Mouse (Mus musculus): Measurements from ENCODE around the gene Smndc1. TPM values are rescaled to one million over a fixed set of nuclear protein-coding genes. Genes with fewer than 3 reads are reported as not detected.

The Smndc1 gene
- polyA plus RNA-seq, 1 experiment, result 5.9 TPM

DNA sequence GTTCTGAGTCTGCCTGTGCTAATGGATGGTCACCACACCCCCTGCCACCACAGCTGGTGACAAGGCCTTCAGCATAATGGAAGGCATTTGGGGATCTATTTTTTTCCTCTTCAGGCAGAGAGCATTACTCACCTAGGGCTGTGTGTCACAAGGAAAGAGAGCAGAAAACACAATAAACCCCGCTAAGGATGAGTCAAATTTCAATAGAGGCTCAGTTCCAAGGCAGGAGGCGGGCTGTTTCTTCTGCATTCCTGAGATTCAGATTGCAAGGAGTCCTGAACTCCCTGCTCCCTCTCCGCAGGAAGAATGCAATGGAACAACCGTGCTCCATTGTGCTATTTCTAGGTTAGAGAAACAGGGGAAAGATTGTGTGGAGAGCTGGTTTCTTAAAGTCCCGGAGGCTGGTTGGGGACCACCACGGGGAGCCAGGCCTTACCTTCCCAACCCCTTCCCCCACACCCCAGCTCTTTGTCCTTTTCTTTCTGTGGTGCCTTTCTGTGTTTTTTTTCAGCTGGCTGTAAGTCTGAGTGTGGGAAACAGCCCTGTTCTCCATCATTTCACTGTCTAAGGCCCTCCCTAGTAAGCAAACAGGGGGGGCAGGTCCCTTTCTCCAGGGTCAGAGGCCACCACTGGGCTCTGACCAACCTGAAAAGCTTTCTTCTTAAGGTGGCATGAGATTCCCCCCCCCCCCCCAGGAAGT, 21.9 kb upstream of the Smndc1 start:
- TF ChIP-seq POLR2A (IDR thresholded peaks at IDR 0.05; ENCODE audit: low read depth, low read length), result no peak
- TF ChIP-seq CTCF (conservative IDR thresholded peaks at IDR 0.05; ENCODE audit: insufficient read depth, insufficient read length, low read depth, low read length), result no peak
- Histone ChIP-seq H3K36me3 (ENCODE audit: control insufficient read depth, insufficient read depth, low read length) (no peaks in the 10 kb centered on the region), H3K27ac (ENCODE audit: insufficient read depth, low read depth, low read length) (no peak overlapping the region), H3K27me3 (replicated peaks; ENCODE audit: control insufficient read depth, insufficient read depth, low read length) (no peaks in the 10 kb centered on the region), H3K4me3 (ENCODE audit: insufficient read depth, low read depth, low read length) (no peak overlapping the region), H3K4me1 (ENCODE audit: control insufficient read depth, insufficient read depth, low read length) (no peaks in the 10 kb centered on the region)
- 39% methylated on average over 6 of the region's 6 CpGs for WGBS
- DNase-seq, result no peak

GRCm38 (mm10) chr19:53409663-53410307, 19.4 kb upstream of the Smndc1 start:
- no peak overlapping the region for H3K4me3 ChIP-seq (ENCODE audit: insufficient read depth, low read depth, low read length)
- no peak for TF ChIP-seq POLR2A (IDR thresholded peaks at IDR 0.05; ENCODE audit: low read depth, low read length)
- TF ChIP-seq CTCF (conservative IDR thresholded peaks at IDR 0.05; ENCODE audit: insufficient read depth, insufficient read length, low read depth, low read length), result no peak
- H3K27me3 ChIP-seq (replicated peaks; ENCODE audit: control insufficient read depth, insufficient read depth, low read length), result no peaks in the 10 kb centered on the region
- no peak for DNase-seq
- H3K36me3 ChIP-seq (ENCODE audit: control insufficient read depth, insufficient read depth, low read length), result no peaks in the 10 kb centered on the region
- H3K4me1 ChIP-seq (ENCODE audit: control insufficient read depth, insufficient read depth, low read length), result no peaks in the 10 kb centered on the region
- no peak overlapping the region for H3K27ac ChIP-seq (ENCODE audit: insufficient read depth, low read depth, low read length)
- WGBS, result 41% methylated on average over 17 of the region's 17 CpGs

DNA sequence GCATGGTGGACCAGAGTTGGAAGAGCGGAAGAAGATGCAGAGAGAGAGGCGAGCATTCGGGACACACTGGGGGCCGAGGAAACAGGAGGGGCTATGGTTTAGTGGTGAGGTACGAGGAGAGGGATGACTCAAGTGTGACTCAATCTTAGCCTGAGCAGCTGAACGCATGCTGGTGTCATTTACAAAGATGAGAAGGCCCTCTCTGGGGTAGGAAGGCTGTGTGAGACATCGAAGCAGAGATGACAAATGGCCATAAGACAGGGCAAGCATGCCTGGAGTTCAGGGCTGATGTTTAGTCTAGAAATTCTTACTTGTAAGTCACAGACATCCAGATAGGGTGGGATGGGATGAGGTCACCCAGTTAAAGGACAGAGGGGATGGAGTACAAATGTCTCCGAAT, 18.0 kb upstream of the Smndc1 start:
- Histone ChIP-seq H3K36me3 (ENCODE audit: control insufficient read depth, insufficient read depth, low read length) (no peaks in the 10 kb centered on the region), H3K27me3 (replicated peaks; ENCODE audit: control insufficient read depth, insufficient read depth, low read length) (no peaks in the 10 kb centered on the region), H3K4me1 (ENCODE audit: control insufficient read depth, insufficient read depth, low read length) (no peaks in the 10 kb centered on the region), H3K27ac (ENCODE audit: insufficient read depth, low read depth, low read length) (no peak overlapping the region), H3K4me3 (ENCODE audit: insufficient read depth, low read depth, low read length) (no peak overlapping the region)
- 84% methylated on average over 8 of the region's 8 CpGs for WGBS
- no peak for TF ChIP-seq CTCF (conservative IDR thresholded peaks at IDR 0.05; ENCODE audit: insufficient read depth, insufficient read length, low read depth, low read length)
- no peak for TF ChIP-seq POLR2A (IDR thresholded peaks at IDR 0.05; ENCODE audit: low read depth, low read length)
- DNase-seq, result no peak

DNA sequence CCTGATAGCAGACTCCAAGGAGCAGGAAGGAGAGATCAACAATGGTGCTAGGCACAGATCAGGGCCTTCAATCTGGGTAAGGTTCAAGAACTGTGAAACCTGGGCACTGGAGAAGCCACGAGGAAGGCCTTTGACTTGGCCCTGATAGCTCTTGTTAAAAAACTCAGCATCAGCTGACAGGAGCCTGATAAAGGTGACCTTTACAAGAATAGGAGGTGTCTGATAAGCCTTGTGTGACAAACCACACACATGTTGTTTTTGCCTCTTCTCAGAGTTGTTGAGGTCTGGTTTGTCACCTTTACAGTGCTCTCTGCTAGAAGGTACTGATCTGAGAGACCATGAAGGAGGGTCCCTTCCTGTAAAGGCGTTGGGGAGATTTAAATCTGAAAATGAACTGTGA, 17.0 kb upstream of the Smndc1 start:
- 95% methylated on average over 2 of the region's 2 CpGs for WGBS
- Histone ChIP-seq H3K36me3 (ENCODE audit: control insufficient read depth, insufficient read depth, low read length) (no peaks in the 10 kb centered on the region), H3K27me3 (replicated peaks; ENCODE audit: control insufficient read depth, insufficient read depth, low read length) (no peaks in the 10 kb centered on the region), H3K27ac (ENCODE audit: insufficient read depth, low read depth, low read length) (no peak overlapping the region), H3K4me1 (ENCODE audit: control insufficient read depth, insufficient read depth, low read length) (no peaks in the 10 kb centered on the region), H3K4me3 (ENCODE audit: insufficient read depth, low read depth, low read length) (no peak overlapping the region)
- TF ChIP-seq POLR2A (IDR thresholded peaks at IDR 0.05; ENCODE audit: low read depth, low read length) (no peak), CTCF (conservative IDR thresholded peaks at IDR 0.05; ENCODE audit: insufficient read depth, insufficient read length, low read depth, low read length) (no peak)
- no peak for DNase-seq

GRCm38 (mm10) chr19:53405810-53406209, 15.4 kb upstream of the Smndc1 start:
- 57% methylated on average over 2 of the region's 2 CpGs for WGBS
- Histone ChIP-seq H3K27ac (ENCODE audit: insufficient read depth, low read depth, low read length) (no peak overlapping the region), H3K36me3 (ENCODE audit: control insufficient read depth, insufficient read depth, low read length) (no peaks in the 10 kb centered on the region), H3K4me3 (ENCODE audit: insufficient read depth, low read depth, low read length) (no peak overlapping the region), H3K27me3 (replicated peaks; ENCODE audit: control insufficient read depth, insufficient read depth, low read length) (no peaks in the 10 kb centered on the region), H3K4me1 (ENCODE audit: control insufficient read depth, insufficient read depth, low read length) (no peaks in the 10 kb centered on the region)
- no peak for DNase-seq
- no peak for TF ChIP-seq POLR2A (IDR thresholded peaks at IDR 0.05; ENCODE audit: low read depth, low read length)
- no peak for TF ChIP-seq CTCF (conservative IDR thresholded peaks at IDR 0.05; ENCODE audit: insufficient read depth, insufficient read length, low read depth, low read length)

- no peak overlapping the region for H3K27ac ChIP-seq (ENCODE audit: insufficient read depth, low read depth, low read length)
- H3K36me3 ChIP-seq (ENCODE audit: control insufficient read depth, insufficient read depth, low read length), result no peaks in the 10 kb centered on the region
- no peak overlapping the region for H3K4me3 ChIP-seq (ENCODE audit: insufficient read depth, low read depth, low read length)
- DNase-seq, result no peak
- 78% methylated on average over 18 of the region's 18 CpGs for WGBS
- no peaks in the 10 kb centered on the region for H3K4me1 ChIP-seq (ENCODE audit: control insufficient read depth, insufficient read depth, low read length)
- TF ChIP-seq CTCF (conservative IDR thresholded peaks at IDR 0.05; ENCODE audit: insufficient read depth, insufficient read length, low read depth, low read length), result no peak
- no peak for TF ChIP-seq POLR2A (IDR thresholded peaks at IDR 0.05; ENCODE audit: low read depth, low read length)
- H3K27me3 ChIP-seq (replicated peaks; ENCODE audit: control insufficient read depth, insufficient read depth, low read length), result no peaks in the 10 kb centered on the region
Measured at GRCm38 (mm10) chr19:53404837-53405356, 14.5 kb upstream of the Smndc1 start.

- Histone ChIP-seq H3K27ac (ENCODE audit: insufficient read depth, low read depth, low read length) (no peak overlapping the region), H3K4me3 (ENCODE audit: insufficient read depth, low read depth, low read length) (no peak overlapping the region), H3K4me1 (ENCODE audit: control insufficient read depth, insufficient read depth, low read length) (no peaks in the 10 kb centered on the region), H3K27me3 (replicated peaks; ENCODE audit: control insufficient read depth, insufficient read depth, low read length) (no peaks in the 10 kb centered on the region), H3K36me3 (ENCODE audit: control insufficient read depth, insufficient read depth, low read length) (no peaks in the 10 kb centered on the region)
- no peak for DNase-seq
- no peak for TF ChIP-seq CTCF (conservative IDR thresholded peaks at IDR 0.05; ENCODE audit: insufficient read depth, insufficient read length, low read depth, low read length)
- no peak for TF ChIP-seq POLR2A (IDR thresholded peaks at IDR 0.05; ENCODE audit: low read depth, low read length)
- WGBS, result 91% methylated on average over 10 of the region's 10 CpGs
Measured at GRCm38 (mm10) chr19:53404219-53404836, 13.9 kb upstream of the Smndc1 start.
